Mouse (Mus musculus) heart, adult 2 months (tissue): ENCODE results near the gene Pex6. TPM values are rescaled to one million over a fixed set of nuclear protein-coding genes. Genes with fewer than 3 reads are reported as not detected.

Experiments
- DNase-seq, 2 experiments: peaks; one replicate each; pipeline ENCODE4 v3.0.0; 2021
- H3K27ac ChIP-seq: fragments of 200-600 bp; 2 replicates; pipeline ENCODE4 v1.8.1; 2022
- H3K27me3 ChIP-seq: fragments of 200-500 bp; 2 replicates; pipeline ENCODE4 v1.6.1; 2012; ENCODE audit warnings: mild to moderate bottlenecking, low read length, inconsistent platforms, mixed read lengths; ENCODE audit not compliant: control insufficient read depth, insufficient read depth
- H3K36me3 ChIP-seq: fragments of 200-500 bp; 2 replicates; pipeline ENCODE4 v1.6.1; 2012; ENCODE audit warnings: low read length, inconsistent platforms; ENCODE audit not compliant: control insufficient read depth, insufficient read depth
- H3K4me1 ChIP-seq: fragments of 200-500 bp; 2 replicates; pipeline ENCODE4 v1.6.1; 2011; ENCODE audit warnings: low read length; ENCODE audit not compliant: control insufficient read depth, insufficient read depth
- H3K4me3 ChIP-seq: fragments of 200-600 bp; 2 replicates; pipeline ENCODE4 v1.8.1; 2022
- H3K79me2 ChIP-seq: fragments of 200-500 bp; replicated peaks from 2 replicates; pipeline ENCODE4 v1.6.1; 2012; ENCODE audit warnings: mild to moderate bottlenecking, inconsistent platforms, low read length, moderate library complexity, mixed read lengths; ENCODE audit not compliant: control insufficient read depth, insufficient read depth
- H3K9ac ChIP-seq: fragments of 200-500 bp; 2 replicates; pipeline ENCODE4 v1.6.1; 2012; ENCODE audit warnings: low read depth, mild to moderate bottlenecking, control low read depth, inconsistent platforms, low read length, mixed read lengths
- CTCF ChIP-seq: fragments of 200-600 bp; IDR thresholded peaks from 2 replicates; pipeline ENCODE4 v1.8.1; 2022; ENCODE audit warnings: antibody characterized with exemption, mild to moderate bottlenecking, moderate library complexity
- EP300 ChIP-seq: fragments of 200-500 bp; IDR thresholded peaks from 2 replicates; pipeline ENCODE4 v1.6.1; 2011; ENCODE audit warnings: low read depth, low read length, control low read depth; ENCODE audit not compliant: insufficient read depth
- POLR2A ChIP-seq: fragments of 200-500 bp; IDR thresholded peaks from 2 replicates; pipeline ENCODE4 v1.6.1; 2011; ENCODE audit warnings: mild to moderate bottlenecking, low read depth, low read length, control low read depth; ENCODE audit not compliant: insufficient read depth
- WGBS: fragments of 180-500 bp; shearing (Covaris S2); methylation state at CpG from one replicate; pipeline ENCODE4 v1.1.7; 2018; 5-methylcytosine and 5-hydroxymethylcytosine counted together
- intact Hi-C: fragments of 180-260 bp; cut with DNase I; formaldehyde crosslinking; loops from one replicate; pipeline ENCODE4 v1.15.1; 2025
- polyA plus RNA-seq: library from polyadenylated mRNA; depleted of rRNA; stranded (reverse); fragments of >200 nt; gene quantifications from 2 replicates; pipeline ENCODE4 v1.2.3, GENCODE M21; 2012
- total RNA-seq, 2 experiments: library from RNA; stranded (reverse); gene quantifications; 2 replicates each; pipeline ENCODE4 v1.2.3; 2021

The Pex6 gene
- total and polyA plus RNA-seq, 3 experiments = 33.4 to 36.5 (median 34.1) TPM

GRCm38 (mm10) chr17:46702100-46702499 is 9.2 kb upstream of the Pex6 start:
- intact Hi-C loops = loop anchor here (2.0 to 10.0 kb wide), 2 partner anchors 19 to 377 kb away; partner anchors contain the start of gene Abcc10
- DNase-seq = no peak
- Histone ChIP-seq H3K4me1 (peaks cover 11% of the 10 kb centered on the region), H3K9ac (no peak overlapping the region), H3K4me3 (no peak overlapping the region), H3K27me3 (no peaks in the 10 kb centered on the region), H3K36me3 (no peaks in the 10 kb centered on the region), H3K27ac (no peak overlapping the region), H3K79me2 (0 out of 2 replicates have a peak, but pooled peaks cover 3% of the 10 kb centered on the region)
- TF ChIP-seq POLR2A (no peak), CTCF (no peak), EP300 (no peak)
- WGBS = 84% methylated on average over 12 of the region's 12 CpGs

DNA sequence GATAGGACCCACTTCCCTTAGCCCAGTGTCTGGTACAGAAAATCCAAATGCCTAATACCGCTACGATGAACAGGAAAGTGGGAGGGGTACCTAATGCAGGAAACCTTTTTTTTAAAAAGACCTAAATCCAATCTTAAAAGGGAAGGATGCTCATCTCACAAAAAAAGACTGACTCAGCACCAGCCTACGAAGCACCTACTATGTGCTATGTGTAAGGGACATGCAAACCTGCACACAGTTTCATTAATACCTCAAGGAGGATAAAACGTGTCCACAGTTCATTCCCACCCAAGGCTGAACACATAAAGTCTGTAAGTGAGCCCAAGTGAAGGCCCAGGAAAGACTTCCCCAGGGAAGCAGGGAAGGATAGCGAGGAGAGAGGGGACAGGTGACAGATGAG is 8.8 kb upstream of the Pex6 start:
- Histone ChIP-seq H3K9ac (no peak overlapping the region), H3K4me3 (no peak overlapping the region), H3K27me3 (no peaks in the 10 kb centered on the region), H3K79me2 (0 out of 2 replicates have a peak, but pooled peaks cover 3% of the 10 kb centered on the region), H3K27ac (no peak overlapping the region), H3K4me1 (peaks cover 11% of the 10 kb centered on the region), H3K36me3 (no peaks in the 10 kb centered on the region)
- TF ChIP-seq EP300 (no peak), CTCF (no peak), POLR2A (no peak)
- intact Hi-C loops = loop anchor here (2.0 to 10.0 kb wide), 2 partner anchors 20 to 378 kb away; partner anchors contain the start of gene Abcc10
- 71% methylated on average over 5 of the region's 5 CpGs for WGBS
- DNase-seq = no peak

GRCm38 (mm10) chr17:46703971-46704886 is 7.0 kb upstream of the Pex6 start:
- Histone ChIP-seq H3K4me1 (peaks cover 11% of the 10 kb centered on the region), H3K79me2 (0 out of 2 replicates have a peak, but pooled peaks cover 3% of the 10 kb centered on the region), H3K4me3 (peak overlapping the region; percentile 78), H3K36me3 (no peaks in the 10 kb centered on the region), H3K27me3 (no peaks in the 10 kb centered on the region), H3K27ac (peak overlapping the region; percentile 88), H3K9ac (peak overlapping the region; percentile 90)
- no peak for DNase-seq
- intact Hi-C loops = loop anchor here (2.0 to 10.0 kb wide), 2 partner anchors 21 to 379 kb away; partner anchors contain the start of gene Abcc10
- 3% methylated on average over 41 of the region's 41 CpGs for WGBS
- no peak for TF ChIP-seq POLR2A
- no peak for TF ChIP-seq EP300
- TF ChIP-seq CTCF = no peak

- 1% methylated on average over 48 of the region's 48 CpGs for WGBS
Measured at GRCm38 (mm10) chr17:46704887-46705835, 6.1 kb upstream of the Pex6 start, which contains the start of gene Ppp2r5d. Gene Ppp2r5d, minus strand, starts transcription at chr17:46705111.

GRCm38 (mm10) chr17:46706375-46707089 is 4.7 kb upstream of the Pex6 start:
- no peaks in the 10 kb centered on the region for H3K27me3 ChIP-seq
- no peak for TF ChIP-seq CTCF
- no peak for TF ChIP-seq EP300
- no peak for TF ChIP-seq POLR2A
- intact Hi-C loops = loop anchor here (10.0 kb wide), 1 partner anchor 382 kb away; the partner anchor contains the start of gene Abcc10
- H3K4me3 ChIP-seq = no peak overlapping the region
- H3K36me3 ChIP-seq = no peaks in the 10 kb centered on the region
- DNase-seq = peak in 1 of 2 experiments; percentile 67
- 85% methylated on average over 14 of the region's 14 CpGs for WGBS
- H3K27ac ChIP-seq = no peak overlapping the region
- 0 out of 2 replicates have a peak, but pooled peaks cover 3% of the 10 kb centered on the region for H3K79me2 ChIP-seq
- no peak overlapping the region for H3K9ac ChIP-seq
- H3K4me1 ChIP-seq = peaks cover 9% of the 10 kb centered on the region

More at GRCm38 (mm10) chr17:46704887-46705835, 6.1 kb upstream of the Pex6 start, which contains the start of gene Ppp2r5d:
- H3K27me3 ChIP-seq = no peaks in the 10 kb centered on the region
- intact Hi-C loops = loop anchor here (10.0 kb wide), 1 partner anchor 380 kb away; the partner anchor contains the start of gene Abcc10
- H3K4me3 ChIP-seq = peak within 1 kb of the TSS; percentile 78
- TF ChIP-seq POLR2A (peak; percentile 94), EP300 (no peak), CTCF (peak; percentile 31)
- H3K9ac ChIP-seq = peak within 1 kb of the TSS; percentile 90
- peaks cover 11% of the 10 kb centered on the region for H3K4me1 ChIP-seq
- H3K36me3 ChIP-seq = no peaks in the 10 kb centered on the region
- H3K79me2 ChIP-seq = 0 out of 2 replicates have a peak, but pooled peaks cover 3% of the 10 kb centered on the region
- peak; percentile 97 to 98 for DNase-seq
- H3K27ac ChIP-seq = peak within 1 kb of the TSS; percentile 88
